Mouse (Mus musculus): ENCODE measurements around the gene Coq4.
"Not testable (repeated sequence)": the region's sequence is repeated elsewhere in the genome, so short reads cannot be mapped to it uniquely, and the experiment has no call there.

Coq4 gene

DNA sequence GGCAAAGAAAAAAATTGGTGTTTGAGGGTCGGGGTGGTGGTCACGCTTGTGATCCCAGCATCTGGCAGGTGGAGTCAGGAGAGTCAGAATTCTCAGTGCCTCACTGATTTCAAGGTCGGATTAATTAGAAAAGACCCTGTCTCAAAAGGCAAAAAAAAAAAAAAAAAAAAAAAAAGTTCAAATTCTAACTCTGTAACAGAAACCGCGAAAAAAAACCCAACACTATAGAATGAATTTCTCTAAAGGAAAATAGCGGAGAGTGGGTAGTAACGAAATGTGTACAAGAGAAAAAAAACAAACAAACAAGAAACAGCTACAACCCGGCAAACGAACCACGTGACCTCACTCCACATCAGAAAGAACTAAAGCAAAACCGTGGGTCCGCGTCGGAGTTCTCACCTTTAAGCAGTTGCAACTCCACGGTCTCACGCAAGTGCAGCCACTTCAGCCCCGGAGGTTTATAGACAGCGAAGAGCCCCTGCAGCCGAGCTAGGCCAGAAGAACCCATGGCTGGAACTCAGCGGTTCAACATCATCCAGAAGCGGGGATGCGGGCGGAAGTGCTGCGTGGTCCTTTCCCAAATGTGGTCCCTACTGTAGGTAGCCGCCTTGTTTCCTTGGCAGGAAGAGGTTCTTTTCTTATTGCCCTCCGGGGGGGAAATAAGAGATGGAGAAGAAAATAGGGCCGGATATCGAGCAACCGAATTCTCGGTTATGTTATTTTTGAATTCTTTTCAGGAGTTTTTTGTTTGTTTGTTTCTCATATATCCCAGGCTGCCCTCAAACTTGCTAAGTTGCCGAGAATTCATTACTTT, at the start of gene Coq4:
TSS of gene Coq4 (plus strand) at position 390 of the 814 bp plus-strand sequence.
- peak; percentile 91 for DNase-seq (ENCODE audit: low read depth, low spot score)

DNA sequence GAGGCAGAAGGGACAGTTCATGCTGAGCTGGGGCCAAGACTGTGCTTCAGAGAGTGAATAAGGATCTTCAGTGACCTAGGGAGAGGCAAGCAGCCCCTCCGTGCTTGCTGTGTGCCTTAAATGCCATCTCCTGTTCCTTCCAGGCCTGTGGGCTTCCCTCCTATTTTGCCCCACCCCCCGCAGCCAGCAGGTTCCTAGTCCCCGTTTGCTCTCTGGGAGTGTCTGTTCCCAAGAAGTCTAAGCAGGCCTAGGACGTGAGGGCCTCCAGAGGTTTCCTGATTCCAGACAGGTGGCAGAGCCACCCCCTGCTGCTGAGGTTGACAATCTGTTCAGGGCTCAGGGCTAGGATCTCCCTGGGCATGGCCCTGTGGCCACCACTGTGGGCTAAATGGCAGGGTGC, 48.5 kb upstream of the Coq4 start:
- no peak for DNase-seq (ENCODE audit: low read depth, low spot score)

DNA sequence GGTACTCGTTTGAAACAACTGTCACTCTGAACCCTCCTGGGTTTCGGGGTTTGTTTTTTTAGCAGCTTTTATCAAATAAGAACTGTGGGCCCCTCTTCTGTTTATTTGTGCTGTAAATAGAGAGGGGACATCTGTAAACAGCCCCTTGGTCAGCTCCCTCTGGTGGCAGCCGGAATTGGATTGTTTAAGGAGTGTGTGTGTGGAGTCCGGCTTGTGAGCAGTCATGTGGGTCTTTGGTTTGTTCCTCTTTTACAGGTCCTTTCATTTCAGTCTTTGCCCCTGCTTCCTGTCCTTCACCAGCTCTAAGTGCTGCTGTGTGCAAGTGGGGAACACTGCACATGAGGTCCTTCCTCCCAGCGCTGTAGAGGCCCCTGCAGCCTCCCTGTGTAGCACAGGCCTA, 47.9 kb upstream of the Coq4 start:
- no peak for DNase-seq (ENCODE audit: low read depth, low spot score)

DNA sequence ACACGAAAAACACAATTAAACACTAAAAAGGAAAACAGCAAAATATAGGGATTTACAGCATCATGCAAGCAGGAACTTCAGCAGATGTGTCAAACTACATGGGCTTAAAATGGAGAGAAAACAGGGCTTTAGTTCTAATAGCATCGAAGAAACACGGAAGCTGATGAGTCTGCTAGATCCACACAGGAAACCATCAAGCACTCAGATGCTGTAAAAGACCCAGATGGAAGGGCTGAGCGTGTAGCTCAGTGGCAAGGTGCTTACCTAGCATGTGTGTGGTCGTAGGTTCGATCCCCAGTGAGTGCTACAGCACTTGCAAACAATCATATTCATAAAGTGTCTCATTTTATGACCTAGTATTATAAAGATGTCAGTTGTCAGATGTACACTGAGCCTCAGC, 46.1 kb upstream of the Coq4 start:
- no peak for DNase-seq (ENCODE audit: low read depth, low spot score)

DNA sequence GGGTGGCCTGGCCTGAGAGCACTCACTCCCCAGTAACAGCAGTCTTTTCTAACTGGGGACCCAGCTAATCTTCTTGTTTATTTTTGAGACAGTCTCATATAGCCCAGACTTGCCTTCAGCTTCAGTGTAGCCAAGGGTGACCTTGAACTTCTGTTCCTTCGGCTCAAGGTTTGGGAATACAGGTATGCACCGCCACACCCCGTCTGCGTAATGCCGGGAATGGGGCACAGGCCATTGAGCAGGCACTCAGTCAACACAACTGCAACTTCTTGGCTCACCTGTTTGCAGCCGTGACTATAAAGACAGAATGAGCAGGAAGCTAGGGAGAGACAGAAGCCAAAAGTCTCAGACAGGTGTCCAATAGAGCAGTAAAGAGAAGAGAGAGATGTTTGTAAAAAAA, 43.0 kb upstream of the Coq4 start:
- DNase-seq (ENCODE audit: low read depth, low spot score): no peak

DNA sequence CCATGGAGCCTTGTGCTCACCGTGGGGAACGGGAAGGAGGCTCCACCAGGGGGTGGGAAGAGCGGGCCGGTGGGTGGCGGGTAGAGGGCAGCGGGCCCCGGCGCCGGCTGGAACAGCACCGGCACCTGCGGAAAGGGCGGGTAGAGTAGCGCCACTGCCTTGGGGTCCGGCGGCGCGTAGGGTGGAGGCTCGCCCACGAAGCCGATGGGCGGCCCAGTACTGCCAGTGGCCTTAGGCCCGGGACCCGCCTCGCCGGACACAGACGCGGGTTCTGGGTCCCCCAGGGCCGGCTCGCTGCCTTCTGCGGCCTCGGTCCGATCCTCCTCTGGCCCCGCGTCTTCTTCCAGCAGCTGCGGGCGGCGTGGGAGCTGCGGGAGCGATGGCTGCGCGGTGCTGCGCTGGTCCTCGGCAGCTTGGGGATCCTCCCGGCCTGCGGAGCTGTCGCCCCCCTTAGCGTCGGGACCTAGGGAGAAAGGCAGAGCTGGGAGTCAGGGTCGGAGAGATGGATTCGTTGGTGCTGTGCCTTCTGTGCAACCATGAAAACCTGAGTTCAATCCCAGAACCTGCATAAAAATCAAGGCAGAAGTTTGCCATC, 40.0 kb upstream of the Coq4 start:
- no peak for DNase-seq (ENCODE audit: low read depth, low spot score)

DNA sequence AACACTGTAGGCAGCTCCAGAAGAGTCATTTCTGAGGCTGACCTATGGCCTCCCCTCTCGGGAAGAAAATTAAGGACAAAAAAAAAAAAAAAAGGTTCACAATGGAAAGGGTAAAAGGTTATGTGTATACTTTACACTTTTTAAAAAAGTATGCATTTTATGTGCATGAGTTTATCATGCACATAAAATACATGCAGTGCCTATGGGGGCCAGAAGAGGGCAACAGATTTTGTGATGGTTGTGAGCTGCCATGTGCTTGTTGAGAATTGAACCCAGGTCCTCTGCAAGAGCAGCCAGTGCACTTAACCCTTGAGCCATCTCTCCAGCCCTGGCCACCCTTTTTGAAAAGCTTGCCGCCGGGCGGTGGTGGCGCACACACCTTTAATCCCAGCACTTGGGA, 39.4 kb upstream of the Coq4 start:
- DNase-seq (ENCODE audit: low read depth, low spot score): no peak

DNA sequence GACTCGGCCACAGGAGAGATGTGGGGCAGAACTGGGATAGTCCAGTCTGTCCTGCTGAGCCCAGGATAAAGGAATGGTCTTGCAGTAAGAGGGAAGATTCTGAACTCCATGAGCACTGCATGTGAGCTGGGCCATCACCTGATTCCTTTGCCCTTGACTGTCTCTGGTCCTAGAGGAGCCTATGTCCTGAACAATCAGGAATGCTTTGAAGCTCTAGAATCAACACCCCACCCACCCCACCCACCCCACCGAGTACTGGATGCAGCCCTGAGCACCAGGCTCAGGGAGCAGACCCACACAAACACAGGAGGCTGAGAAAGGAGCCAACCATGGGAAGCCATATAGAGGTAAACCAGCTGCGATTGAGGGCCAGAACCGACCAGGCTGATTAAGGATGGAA, 38.8 kb upstream of the Coq4 start:
- no peak for DNase-seq (ENCODE audit: low read depth, low spot score)

DNA sequence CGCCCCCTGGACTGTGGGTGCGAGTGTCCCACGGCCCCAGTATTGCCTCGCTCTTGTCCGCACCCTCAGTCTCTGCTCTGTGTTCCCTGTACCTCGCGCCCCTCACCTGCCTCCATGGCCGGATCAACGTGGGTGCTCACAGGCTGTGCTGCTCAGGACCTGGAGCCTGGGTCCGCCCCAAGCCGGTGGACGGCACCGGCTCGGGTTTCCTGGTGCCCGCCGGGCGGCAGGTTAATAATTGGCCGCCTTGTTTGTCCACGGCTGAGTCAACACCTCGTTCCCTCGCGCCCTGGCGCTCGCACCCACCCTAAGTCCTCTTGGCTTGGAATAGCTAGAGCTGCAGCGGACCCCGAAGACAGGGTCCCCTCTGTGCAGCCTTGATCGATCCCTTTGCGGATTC, 35.8 kb upstream of the Coq4 start, which contains the start of gene Gm13420:
TSS of gene Gm13420 (minus strand) at position 189 of the 400 bp plus-strand sequence.
- DNase-seq (ENCODE audit: low read depth, low spot score): no peak

DNA sequence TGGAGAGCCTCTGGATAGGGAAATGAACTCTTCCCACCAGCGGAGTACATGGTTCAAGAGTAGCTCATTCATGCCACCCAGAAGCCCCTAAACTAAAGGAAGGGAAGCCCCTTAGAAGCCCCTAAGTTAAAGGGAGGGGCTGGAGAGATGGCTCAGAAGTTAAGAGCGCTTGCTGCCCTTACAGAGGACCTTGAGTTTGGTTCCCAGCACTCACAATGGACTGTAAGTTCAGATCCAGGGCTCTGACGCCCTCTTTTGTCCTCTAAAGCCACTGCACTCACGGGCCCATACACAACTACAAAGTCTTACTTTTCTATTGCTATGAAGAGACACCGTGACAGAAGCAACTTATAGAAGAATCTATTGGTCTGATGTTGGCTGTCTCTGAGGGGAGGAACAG, 34.9 kb upstream of the Coq4 start:
- DNase-seq (ENCODE audit: low read depth, low spot score): no peak

DNA sequence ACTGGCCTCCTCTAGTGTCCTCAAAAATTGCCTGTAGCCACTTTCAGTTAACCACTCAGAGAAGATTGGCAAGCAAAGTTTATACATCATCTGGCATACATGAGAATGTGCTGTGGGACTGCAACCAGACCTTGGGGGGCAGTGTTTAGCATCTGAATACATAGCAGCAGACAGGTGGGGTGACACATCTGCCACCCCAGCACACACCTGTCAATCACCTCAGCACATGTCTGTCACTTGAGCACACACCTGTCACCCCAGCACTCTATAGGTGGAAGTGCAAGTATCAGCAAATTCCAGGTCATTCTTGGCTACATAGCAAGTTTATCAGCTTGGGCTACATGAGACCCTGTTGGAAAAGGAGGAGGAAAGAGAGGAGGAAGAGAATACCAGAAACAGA, 31.6 kb upstream of the Coq4 start:
- no peak for DNase-seq (ENCODE audit: low read depth, low spot score)

DNA sequence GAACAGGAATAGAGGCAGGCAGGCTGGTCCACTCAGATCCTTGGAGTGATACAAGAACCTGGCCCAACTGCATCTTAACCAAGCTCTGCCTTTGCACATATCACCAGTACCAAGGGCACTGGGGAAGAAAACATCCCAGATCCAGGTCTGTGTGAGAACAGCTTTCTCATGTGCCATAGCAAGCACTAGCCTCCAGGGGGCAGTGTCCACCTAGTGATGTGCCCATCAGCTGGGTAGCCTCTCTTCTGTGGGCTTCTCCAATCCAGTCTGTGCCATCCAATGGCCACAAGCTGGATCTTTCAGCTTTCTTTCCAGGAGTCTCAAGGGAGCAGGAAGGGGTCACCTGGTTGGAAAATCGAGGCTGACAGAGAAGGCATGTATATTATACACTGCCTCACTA, 22.5 kb upstream of the Coq4 start:
- peak; percentile 58 for DNase-seq (ENCODE audit: low read depth, low spot score)

DNA sequence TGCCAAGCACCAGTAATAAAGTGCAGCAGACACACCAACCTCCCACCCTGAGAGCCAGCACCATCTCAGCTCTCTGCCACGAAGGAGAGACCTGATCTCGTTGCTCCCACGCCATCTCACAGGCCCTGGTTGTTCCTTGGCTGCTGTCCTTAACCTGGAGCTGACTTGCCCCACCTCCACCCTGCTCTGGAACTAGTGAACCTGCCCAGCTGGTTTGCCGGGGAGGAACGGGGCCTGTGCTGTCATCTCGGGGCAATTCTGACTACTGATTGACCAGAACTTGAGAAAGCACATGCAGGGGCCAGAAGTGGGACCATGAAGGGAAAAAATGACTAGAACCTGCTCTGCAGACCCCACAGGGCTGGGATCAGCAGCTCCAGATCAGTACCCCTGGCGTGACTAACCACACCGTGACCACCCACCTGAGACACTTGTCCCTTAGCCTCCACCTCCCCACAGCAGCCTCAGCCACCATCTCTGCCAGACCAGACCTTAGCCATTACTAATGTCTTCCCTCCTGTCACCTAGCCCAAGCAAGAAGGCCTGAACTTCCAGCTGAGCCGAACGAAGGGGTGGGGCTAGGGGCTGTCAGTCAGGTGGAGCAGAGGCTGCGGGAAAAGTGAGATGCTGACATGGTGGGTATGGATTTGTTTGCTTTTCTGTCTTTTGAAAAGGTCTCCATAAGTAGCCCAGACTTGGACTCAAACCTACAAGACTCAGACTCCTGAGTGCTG, 19.1 kb upstream of the Coq4 start:
- no peak for DNase-seq (ENCODE audit: low read depth, low spot score)

DNA sequence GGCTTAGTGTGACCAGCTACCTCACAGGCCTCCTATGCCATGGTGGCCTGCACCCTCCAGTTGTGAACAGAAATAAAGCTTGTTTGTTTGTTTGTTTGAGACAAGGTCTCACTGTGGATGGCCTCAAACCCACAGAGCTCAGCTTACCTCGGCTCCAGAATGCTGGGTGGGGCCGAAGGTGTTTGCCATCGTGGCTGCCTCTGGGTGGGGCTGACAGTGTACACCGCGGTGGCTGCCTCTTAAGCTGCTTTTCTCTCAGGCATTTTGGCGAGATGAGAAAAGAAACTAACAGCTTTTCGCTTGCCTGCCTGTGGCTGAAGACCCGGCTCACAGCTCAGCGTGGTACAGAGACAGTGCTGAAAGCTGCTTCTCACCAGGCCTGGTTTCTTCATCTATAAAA, 18.4 kb upstream of the Coq4 start:
- no peak for DNase-seq (ENCODE audit: low read depth, low spot score)

DNA sequence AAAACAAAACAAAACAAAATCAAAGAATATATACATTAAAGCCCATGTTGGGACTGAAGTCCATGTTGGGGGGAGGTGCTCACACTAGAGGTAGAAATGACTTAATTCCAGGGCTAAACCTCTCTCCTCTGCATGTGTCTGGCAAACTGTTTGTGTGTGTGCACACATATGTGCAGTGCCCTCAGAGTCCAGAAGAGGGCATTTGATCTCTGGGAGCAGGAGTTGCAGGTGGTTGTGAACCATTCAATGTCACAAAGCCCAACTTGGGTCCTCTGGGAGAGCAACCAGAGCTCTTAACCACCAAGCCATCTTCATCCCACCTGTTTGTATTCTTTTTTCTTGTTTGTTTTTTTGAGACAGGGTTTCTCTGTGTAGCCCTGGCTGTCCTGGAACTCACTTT, 17.1 kb upstream of the Coq4 start:
- no peak for DNase-seq (ENCODE audit: low read depth, low spot score)

DNA sequence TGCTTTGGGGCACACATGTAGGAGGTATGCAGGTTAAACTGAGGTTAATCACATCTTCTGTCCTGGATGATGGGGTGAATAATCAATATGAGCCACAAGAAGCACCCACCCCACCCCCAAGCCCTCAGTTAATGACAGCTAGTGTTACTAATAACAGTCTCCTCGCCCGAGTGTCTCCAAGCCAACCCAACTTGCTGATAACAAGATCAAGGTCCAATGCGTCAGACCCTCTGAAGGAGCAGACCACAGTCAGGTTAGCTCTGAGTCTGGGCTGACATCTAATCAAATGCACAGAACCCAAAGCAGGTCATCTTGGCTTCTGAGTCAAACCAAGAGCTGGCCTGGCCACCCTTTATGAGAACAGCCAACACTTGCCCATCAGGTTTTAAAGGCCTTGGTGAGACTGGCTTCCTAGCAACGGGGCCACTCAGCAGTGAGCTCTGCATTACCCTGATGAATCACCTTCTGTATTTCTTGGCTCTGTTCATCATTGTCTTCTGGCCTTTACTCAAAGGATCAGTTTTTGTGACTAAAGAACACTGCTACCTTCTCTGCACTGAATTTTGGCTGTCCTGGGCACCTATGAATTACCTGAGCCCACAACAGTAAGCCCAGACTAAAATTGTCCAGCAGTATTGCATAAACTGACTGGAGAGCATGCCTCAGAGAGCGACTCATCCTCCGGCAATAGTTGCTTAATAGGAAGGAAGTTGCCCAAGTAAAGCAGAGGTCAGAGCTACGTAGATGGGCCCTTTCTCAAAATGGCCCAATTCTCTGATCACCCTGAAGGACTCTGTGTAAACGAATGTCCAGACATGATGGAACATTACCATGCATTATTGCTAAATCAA, 15.5 kb upstream of the Coq4 start:
- no peak for DNase-seq (ENCODE audit: low read depth, low spot score)

DNA sequence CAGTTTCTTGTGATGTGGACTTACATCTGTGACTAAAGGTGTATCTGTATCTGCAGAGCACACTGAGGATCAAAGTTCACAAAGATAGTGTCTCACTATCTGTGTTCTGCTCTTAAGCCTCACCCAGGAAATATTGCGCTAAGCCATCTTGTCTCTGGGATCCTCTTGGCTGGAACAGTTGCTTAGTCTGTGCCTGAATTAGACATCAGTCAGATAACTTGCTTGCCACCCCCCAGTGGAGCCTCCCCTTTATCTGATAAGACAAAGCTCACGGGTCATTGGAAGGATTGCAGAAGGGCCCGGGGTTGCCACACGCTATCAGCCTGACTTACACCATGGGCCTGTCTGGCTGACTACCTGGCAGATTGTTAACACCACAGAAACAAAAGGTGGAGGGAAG, 14.0 kb upstream of the Coq4 start:
- no peak for DNase-seq (ENCODE audit: low read depth, low spot score)

DNA sequence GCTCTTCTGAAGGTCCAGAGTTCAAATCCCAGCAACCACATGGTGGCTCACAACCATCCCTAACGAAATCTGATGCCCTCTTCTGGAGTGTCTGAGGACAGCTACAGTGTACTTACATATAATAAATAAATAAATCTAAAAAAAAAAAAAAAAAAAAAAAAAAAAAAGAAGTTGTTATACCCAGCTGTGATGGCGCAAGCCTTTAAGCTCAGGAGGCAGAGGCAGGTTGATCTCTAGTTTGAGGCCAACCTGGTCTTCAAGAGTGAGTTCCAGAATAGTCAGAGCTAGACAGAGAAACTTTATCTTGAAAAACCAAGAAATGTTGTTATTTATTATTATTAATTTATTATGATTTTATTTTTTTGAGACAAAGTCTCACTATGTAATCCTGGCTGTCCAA, 6.0 kb upstream of the Coq4 start:
- not testable (repeated sequence) for DNase-seq (ENCODE audit: low read depth, low spot score)

DNA sequence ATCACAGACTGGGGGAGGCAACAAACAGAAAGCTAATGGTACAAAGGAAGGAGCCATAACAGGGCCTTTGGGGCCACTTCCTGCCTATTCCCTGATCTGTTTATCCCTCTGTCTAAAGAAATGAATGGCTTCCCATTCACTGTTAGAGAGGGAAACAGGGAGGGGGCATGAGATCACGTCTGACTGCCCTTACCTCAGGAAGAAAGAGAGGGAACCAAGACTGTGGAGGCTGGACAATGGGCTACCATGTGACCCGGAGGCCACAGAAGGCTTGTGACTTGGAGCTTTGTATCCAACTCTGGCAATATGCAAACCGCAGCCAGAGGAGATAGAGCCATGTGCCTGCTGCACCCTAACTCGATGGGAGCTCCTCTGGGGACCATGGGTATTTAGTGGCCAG, 3.0 kb upstream of the Coq4 start:
- no peak for DNase-seq (ENCODE audit: low read depth, low spot score)

DNA sequence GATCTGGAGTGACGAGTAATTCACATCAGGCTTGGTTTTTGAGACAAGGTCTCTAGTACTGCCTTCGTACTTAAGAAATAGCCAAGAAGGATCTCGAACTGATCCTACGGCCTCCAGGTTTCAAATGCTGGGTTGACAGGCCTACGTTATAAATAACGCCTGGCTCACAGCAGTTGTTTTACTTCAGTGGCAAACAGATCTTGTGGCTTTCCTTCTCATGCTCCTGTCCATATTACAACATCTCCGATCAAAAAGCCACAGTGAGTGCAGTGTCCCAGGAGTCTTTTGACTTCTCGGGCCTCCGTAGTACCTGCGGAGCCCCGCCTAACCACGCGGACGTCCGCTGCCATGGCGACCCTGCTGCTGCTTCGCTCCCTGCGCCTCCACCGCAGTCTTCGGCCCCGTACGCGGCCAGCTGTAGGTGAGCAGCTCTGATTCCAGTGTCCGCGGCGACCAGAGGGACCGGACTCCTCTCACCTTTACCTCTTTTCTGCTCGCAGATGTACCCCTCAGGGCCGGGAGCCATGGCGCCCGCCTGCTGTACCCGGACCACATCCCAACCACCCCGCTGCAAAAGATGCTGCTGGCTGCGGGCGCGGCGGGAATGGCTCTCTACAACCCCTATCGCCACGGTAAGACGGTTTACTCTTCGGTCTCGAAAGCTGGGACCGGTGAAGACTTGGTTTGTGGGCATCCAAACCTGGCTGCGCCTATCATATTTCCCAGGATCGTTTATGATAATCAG, 816 bp downstream of the Coq4 start, which contains the start of gene Trub2:
TSS of gene Trub2 (minus strand) at position 566 of the 745 bp plus-strand sequence.
- DNase-seq (ENCODE audit: low read depth, low spot score): peak; percentile 60

Data from retina, postnatal 7 days (tissue).